Mouse (Mus musculus) adipose tissue, adult 10 weeks (tissue): ENCODE results near the gene Ercc6l2. TPM values are rescaled to one million over a fixed set of nuclear protein-coding genes. Genes with fewer than 3 reads are reported as not detected.

Experiments used
- polyA plus RNA-seq: library from polyadenylated mRNA; stranded (reverse); fragments of 350-450 nt; fragmentation: Illumina TruSeq; extraction: RNeasy Lipid Tissue Mini Kit (QIAGEN cat#74804); gene quantifications from one replicate; pipeline ENCODE4 v1.2.3, GENCODE M21; 2014; ENCODE audit warnings: low read depth, low replicate concordance

Ercc6l2 gene
- polyA plus RNA-seq, result 16.1 TPM

DNA sequence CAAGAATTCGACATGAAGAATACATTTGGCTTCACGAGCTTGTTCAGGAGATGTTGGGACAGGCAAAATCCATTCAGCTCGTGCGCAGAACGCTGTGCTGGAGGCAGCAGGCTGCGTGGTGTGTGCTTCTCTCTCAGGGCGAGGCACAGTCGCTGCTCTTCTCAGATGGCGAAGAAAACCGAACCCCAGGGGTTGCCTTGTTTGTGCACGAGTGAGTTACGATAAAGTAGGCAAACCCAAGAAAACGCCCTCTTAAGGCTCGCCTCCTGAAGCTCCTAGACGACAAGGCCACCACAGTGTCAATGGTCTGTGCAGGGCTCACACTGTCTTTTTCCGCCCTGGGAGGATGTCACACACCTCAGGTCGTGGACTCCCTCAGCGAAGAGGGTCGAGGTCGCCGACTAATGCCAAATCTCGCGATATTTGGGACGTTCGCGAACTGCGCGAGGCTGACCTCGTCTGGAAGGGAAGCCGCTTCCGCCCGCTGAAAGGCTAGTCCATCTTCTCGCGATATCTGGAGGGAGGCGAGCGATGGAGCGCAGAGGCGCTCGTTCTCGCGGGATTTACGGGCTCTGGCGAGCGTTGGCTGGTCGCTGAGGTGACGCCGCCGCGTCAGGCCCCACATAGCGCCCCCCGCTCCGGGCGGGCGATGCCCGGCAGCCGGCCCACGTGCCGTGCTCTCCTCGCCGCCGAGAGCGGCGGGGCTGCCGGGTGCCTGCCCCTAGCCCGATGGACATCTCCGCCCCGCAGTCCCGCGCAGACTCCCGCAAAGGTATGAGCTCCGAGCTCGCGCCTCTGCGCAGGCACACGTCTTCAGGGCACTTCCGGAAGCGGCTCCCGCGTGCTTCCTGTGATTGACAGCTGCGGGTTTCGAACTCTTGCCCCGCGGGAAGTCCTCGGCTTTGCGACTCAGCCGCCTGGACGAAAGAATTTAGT is at the start of gene Ercc6l2:
Gene Ercc6l2, plus strand, starts transcription at position 495 of the 936 bp plus-strand sequence.

Other genes starting within 250 kb of the Ercc6l2 start
- 20.0 TPM for gene Ptch1, start 241.6 kb upstream of the Ercc6l2 start, polyA plus RNA-seq